Mouse (Mus musculus): Measurements from ENCODE around the gene Fgf22. TPM values are rescaled to one million over a fixed set of nuclear protein-coding genes. Genes with fewer than 3 reads are reported as not detected.

Fgf22 gene
- polyA plus RNA-seq (2015; fragmentation: Nextera tagmentation; extraction: Ambion mirVana): 0.13 TPM in 1 of 2 replicates, not detected in the other

DNA sequence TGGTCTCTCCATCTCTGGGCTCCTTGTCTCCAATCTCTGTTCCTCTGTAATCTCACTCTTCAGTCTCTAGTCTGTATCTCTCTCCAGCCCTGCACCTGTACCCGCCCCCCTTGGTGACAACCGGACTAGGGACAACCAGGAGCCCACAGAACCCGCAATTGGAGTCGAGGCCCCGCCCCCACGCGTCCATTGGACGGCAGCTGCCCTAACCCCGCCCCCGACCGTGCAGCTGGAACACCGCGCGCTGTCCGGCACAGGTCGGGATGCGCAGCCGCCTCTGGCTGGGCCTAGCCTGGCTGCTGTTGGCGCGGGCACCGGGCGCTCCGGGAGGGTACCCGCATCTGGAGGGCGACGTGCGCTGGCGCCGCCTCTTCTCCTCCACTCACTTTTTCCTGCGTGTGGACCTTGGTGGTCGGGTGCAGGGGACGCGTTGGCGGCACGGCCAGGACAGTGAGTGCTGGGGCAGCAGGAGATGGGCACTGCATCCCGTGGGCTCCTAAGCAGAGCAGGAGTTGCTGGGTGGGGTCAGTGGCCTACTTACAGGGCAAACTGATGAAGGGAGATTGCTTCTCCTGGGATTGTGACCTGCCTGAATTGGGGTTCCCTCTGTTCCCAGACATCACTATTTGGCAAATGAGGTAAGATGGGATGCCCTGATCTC, at the start of gene Fgf22:
Gene Fgf22, plus strand, starts transcription at position 221 of the 661 bp plus-strand sequence.
- Histone ChIP-seq H3K36me3 (ENCODE audit: control insufficient read depth, insufficient read depth) (peaks cover 25% of the 10 kb centered on the region), H3K27me3 (replicated peaks; ENCODE audit: control insufficient read depth, insufficient read depth, low read length) (no peaks in the 10 kb centered on the region), H3K9me3 (ENCODE audit: control insufficient read depth) (no peaks in the 10 kb centered on the region), H3K4me1 (replicated peaks; ENCODE audit: control insufficient read depth, insufficient read depth, low read length) (no peaks in the 10 kb centered on the region), H3K4me3 (ENCODE audit: low read depth, low read length) (peak within 1 kb of the TSS; percentile 26), H3K4me2 (replicated peaks; ENCODE audit: low read depth) (peak within 1 kb of the TSS; percentile 62), H3K27ac (ENCODE audit: low read depth, low read length) (no peak within 1 kb of the TSS), H3K9ac (ENCODE audit: low read depth, low read length) (no peak within 1 kb of the TSS)
- WGBS: 2% methylated on average over 36 of the region's 36 CpGs
- no peak for TF ChIP-seq CTCF (IDR thresholded peaks at IDR 0.05; ENCODE audit: low read depth)
- peak; percentile 67; the same call in 1 of the 2 replicates for ATAC-seq

DNA sequence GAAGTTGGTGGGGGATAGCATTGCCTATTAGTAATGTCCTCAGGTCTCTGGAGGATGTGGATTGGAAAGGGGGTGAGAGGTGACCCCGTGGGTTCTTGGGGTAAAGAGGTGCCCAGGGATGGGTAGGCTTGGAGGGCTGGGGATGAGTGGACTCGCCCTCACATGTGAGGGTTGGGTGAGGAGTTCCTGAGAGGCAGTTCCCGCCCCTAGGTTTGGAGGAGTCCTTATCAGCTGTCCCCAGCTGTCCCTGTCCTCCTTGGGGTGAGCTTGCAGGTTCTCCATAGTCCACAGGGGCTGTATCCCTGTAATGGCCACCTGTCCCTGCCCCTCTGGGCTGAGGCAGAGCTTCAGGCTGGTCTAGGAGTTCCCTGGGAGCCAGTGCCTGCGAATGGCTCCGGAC, 48.9 kb upstream of the Fgf22 start:
- H3K36me3 ChIP-seq (ENCODE audit: control insufficient read depth, insufficient read depth): peaks cover 28% of the 10 kb centered on the region
- peak overlapping the region; percentile 85; the same call in 1 of the 2 replicates for H3K4me3 ChIP-seq (ENCODE audit: low read depth, low read length)
- ATAC-seq: no peak
- H3K4me2 ChIP-seq (replicated peaks; ENCODE audit: low read depth): peak overlapping the region; percentile 79
- H3K27me3 ChIP-seq (replicated peaks; ENCODE audit: control insufficient read depth, insufficient read depth, low read length): no peaks in the 10 kb centered on the region
- 63% methylated on average over 5 of the region's 5 CpGs for WGBS
- no peak overlapping the region; the same call in 1 of the 2 replicates for H3K27ac ChIP-seq (ENCODE audit: low read depth, low read length)
- no peaks in the 10 kb centered on the region for H3K9me3 ChIP-seq (ENCODE audit: control insufficient read depth)
- peak overlapping the region; percentile 26; the same call in 1 of the 2 replicates for H3K9ac ChIP-seq (ENCODE audit: low read depth, low read length)
- TF ChIP-seq CTCF (IDR thresholded peaks at IDR 0.05; ENCODE audit: low read depth): no peak
- peaks cover 10% of the 10 kb centered on the region for H3K4me1 ChIP-seq (replicated peaks; ENCODE audit: control insufficient read depth, insufficient read depth, low read length)

DNA sequence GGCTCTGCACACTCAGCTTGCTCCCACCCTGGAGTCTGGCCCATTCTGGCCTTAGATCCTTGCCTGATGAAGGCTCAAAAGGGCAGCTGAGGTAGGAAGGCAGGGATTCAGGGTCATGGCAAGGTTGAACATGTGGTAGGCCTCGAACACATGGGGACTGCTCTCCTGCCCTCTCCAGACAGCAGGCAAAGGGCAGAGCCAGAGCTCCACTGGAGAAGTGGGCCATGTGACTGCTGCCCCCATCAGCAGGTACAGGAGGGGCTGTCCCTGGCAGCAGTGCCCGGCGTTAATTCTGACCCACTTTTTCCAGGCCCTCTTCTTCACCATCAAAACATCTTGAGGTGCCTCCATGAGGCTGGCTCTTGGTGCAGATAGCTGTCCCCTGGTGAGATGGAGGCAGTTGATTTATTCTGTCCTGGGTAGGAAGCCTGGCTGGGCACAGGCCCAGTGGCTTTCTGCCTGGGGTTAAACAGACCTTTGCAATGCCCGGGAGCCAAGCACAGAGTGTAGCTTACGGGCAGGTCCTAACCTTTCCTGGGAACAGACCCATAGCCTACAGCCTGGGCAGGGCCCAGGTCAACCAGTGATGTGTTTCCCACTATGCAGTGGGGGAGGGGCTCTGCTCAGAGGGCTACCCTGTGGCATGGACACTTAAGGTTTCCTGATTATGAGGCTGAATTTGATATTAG, 48.3 kb upstream of the Fgf22 start:
- 71% methylated on average over 5 of the region's 5 CpGs for WGBS
- ATAC-seq: no peak
- Histone ChIP-seq H3K36me3 (ENCODE audit: control insufficient read depth, insufficient read depth) (peaks cover 34% of the 10 kb centered on the region), H3K4me2 (replicated peaks; ENCODE audit: low read depth) (peak overlapping the region; percentile 79), H3K9me3 (ENCODE audit: control insufficient read depth) (no peaks in the 10 kb centered on the region), H3K9ac (ENCODE audit: low read depth, low read length) (0 out of 2 replicates have a peak overlapping the region, but pooled peaks have one; percentile 26), H3K4me3 (ENCODE audit: low read depth, low read length) (no peak overlapping the region), H3K4me1 (replicated peaks; ENCODE audit: control insufficient read depth, insufficient read depth, low read length) (peaks cover 7% of the 10 kb centered on the region), H3K27me3 (replicated peaks; ENCODE audit: control insufficient read depth, insufficient read depth, low read length) (no peaks in the 10 kb centered on the region), H3K27ac (ENCODE audit: low read depth, low read length) (peak overlapping the region; percentile 50)
- TF ChIP-seq CTCF (IDR thresholded peaks at IDR 0.05; ENCODE audit: low read depth): no peak

DNA sequence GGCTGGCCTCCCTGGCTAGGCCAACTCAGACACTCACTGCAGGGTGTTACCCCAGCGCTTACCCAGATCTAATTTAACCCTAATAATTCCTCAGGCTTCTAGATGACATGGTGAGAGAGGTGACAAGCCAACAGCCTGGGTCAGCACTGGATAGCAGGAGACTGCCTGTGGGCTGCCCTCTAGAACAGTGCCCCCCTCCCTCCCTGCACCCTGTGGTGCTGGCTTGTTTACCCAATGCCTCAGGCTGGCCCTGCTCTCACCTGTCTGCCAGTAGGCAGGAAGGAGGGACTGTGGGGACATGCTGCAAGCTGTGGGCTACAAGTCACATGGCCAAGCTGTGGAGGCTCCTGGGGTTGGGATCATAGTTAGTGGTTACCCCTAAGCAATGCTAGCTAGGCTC, 47.7 kb upstream of the Fgf22 start:
- ATAC-seq: no peak
- Histone ChIP-seq H3K27ac (ENCODE audit: low read depth, low read length) (peak overlapping the region; percentile 50), H3K4me1 (replicated peaks; ENCODE audit: control insufficient read depth, insufficient read depth, low read length) (peaks cover 7% of the 10 kb centered on the region), H3K4me3 (ENCODE audit: low read depth, low read length) (no peak overlapping the region), H3K9me3 (ENCODE audit: control insufficient read depth) (no peaks in the 10 kb centered on the region), H3K9ac (ENCODE audit: low read depth, low read length) (no peak overlapping the region), H3K27me3 (replicated peaks; ENCODE audit: control insufficient read depth, insufficient read depth, low read length) (no peaks in the 10 kb centered on the region), H3K4me2 (replicated peaks; ENCODE audit: low read depth) (no peak overlapping the region), H3K36me3 (ENCODE audit: control insufficient read depth, insufficient read depth) (peaks cover 38% of the 10 kb centered on the region)
- TF ChIP-seq CTCF (IDR thresholded peaks at IDR 0.05; ENCODE audit: low read depth): no peak
- WGBS: 65% methylated on average over 1 of the region's 1 CpGs

DNA sequence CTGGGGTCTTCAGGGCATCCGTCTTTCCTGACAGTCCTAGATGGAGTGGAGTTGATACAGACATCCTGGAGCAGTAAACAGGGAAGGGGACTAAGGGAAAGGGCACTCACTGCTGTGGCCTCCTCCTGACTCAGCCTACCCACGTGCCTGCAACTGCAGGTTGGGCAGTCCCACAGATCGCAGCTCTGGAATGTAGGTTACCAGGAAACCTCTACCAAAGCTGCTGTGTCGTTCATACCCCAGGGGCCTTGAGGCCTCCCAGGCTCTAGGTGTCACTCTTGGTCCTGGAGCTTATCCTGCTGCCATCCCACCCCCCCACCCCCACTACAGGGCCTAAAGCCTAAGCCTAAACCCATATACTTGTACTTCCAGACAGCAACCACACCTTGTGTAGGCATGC, 47.1 kb upstream of the Fgf22 start:
- Histone ChIP-seq H3K9ac (ENCODE audit: low read depth, low read length) (no peak overlapping the region), H3K4me1 (replicated peaks; ENCODE audit: control insufficient read depth, insufficient read depth, low read length) (peaks cover 7% of the 10 kb centered on the region), H3K27me3 (replicated peaks; ENCODE audit: control insufficient read depth, insufficient read depth, low read length) (no peaks in the 10 kb centered on the region), H3K27ac (ENCODE audit: low read depth, low read length) (peak overlapping the region; percentile 50; the same call in 1 of the 2 replicates), H3K36me3 (ENCODE audit: control insufficient read depth, insufficient read depth) (peaks cover 38% of the 10 kb centered on the region), H3K4me3 (ENCODE audit: low read depth, low read length) (no peak overlapping the region), H3K4me2 (replicated peaks; ENCODE audit: low read depth) (no peak overlapping the region), H3K9me3 (ENCODE audit: control insufficient read depth) (no peaks in the 10 kb centered on the region)
- peak; percentile 11; the same call in 1 of the 2 replicates for ATAC-seq
- WGBS: 37% methylated on average over 4 of the region's 4 CpGs
- no peak for TF ChIP-seq CTCF (IDR thresholded peaks at IDR 0.05; ENCODE audit: low read depth)

DNA sequence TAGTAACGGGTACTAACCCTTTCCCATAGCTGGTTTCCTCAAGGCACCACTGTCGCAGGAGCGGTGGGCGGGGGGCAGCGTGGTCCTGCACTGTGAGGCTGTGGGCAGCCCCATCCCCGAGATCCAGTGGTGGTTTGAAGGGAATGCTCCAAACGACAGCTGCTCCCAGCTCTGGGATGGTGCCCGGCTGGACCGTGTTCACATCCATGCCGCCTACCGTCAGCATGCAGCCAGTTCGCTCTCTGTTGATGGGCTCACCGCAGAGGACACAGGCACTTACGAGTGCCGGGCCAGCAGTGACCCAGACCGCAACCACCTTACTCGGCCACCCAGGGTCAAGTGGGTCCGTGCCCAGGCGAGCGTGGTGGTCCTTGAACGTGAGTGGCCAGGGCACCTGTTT, 46.2 kb upstream of the Fgf22 start:
- peaks cover 7% of the 10 kb centered on the region for H3K4me1 ChIP-seq (replicated peaks; ENCODE audit: control insufficient read depth, insufficient read depth, low read length)
- no peak overlapping the region for H3K4me2 ChIP-seq (replicated peaks; ENCODE audit: low read depth)
- no peak overlapping the region for H3K9ac ChIP-seq (ENCODE audit: low read depth, low read length)
- H3K27me3 ChIP-seq (replicated peaks; ENCODE audit: control insufficient read depth, insufficient read depth, low read length): no peaks in the 10 kb centered on the region
- no peak overlapping the region for H3K4me3 ChIP-seq (ENCODE audit: low read depth, low read length)
- no peaks in the 10 kb centered on the region for H3K9me3 ChIP-seq (ENCODE audit: control insufficient read depth)
- peaks cover 38% of the 10 kb centered on the region for H3K36me3 ChIP-seq (ENCODE audit: control insufficient read depth, insufficient read depth)
- WGBS: 84% methylated on average over 20 of the region's 21 CpGs
- H3K27ac ChIP-seq (ENCODE audit: low read depth, low read length): no peak overlapping the region
- no peak for ATAC-seq
- no peak for TF ChIP-seq CTCF (IDR thresholded peaks at IDR 0.05; ENCODE audit: low read depth)
